Mouse (Mus musculus): Measurements from ENCODE around the gene Stk40. TPM values are rescaled to one million over a fixed set of nuclear protein-coding genes. Genes with fewer than 3 reads are reported as not detected.
A peak's percentile ranks its signal among the peaks of the same experiment; 100 is the strongest.

Gene Stk40
- polyA plus RNA-seq, 1 experiment from 2014 or later = 24.4 TPM

DNA sequence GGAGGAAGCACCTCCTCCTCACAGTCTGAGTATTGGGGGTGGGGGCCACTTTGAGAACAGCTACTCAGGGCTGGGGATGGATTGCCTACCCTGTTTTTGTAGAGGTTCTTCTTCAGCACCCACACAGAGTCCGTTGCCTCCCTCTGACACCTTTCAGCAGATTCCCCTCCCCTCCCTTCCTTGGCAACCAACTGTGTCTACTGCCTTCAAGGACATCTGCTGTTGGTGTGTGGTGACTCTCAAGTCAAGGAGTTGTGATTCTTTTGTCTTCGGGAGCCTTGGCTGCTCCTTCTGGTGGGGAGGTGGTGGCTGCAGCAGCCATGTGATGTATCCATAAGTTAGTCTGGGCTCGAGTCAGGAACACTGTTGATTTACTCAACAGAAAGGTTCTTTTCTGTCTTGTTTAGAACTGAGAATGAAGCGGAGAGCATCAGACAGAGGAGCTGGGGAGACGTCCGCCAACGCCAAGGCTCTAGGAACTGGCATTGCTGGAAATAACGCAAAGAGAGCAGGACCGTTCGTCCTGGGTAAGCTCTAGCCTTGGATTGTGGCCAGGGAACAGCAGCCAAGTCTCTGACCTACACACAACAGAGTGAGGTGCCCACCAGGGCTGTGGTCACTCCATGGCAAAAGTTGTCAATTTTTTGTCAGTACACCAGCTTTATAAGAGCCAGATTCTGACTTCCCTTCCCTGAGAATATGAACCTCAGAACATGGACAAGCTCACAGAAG, 19.7 kb downstream of the Stk40 start:
- peaks cover 13% of the 10 kb centered on the region for H3K36me3 ChIP-seq (ENCODE audit: control insufficient read depth, insufficient read depth, low read length)
- H3K9ac ChIP-seq (ENCODE audit: low read depth, low read length) = no peak overlapping the region
- 88% methylated on average over 10 of the region's 10 CpGs for WGBS
- no peak overlapping the region for H3K27ac ChIP-seq (ENCODE audit: low read depth, low read length)
- DNase-seq (ENCODE audit: low spot score) (no peak), ATAC-seq (replicated peaks; ENCODE audit: low FRiP score) (no peak)
- no peaks in the 10 kb centered on the region for H3K4me1 ChIP-seq (replicated peaks; ENCODE audit: control insufficient read depth, insufficient read depth, low read length)
- H3K27me3 ChIP-seq (replicated peaks; ENCODE audit: control insufficient read depth, insufficient read depth, low read length) = no peaks in the 10 kb centered on the region
- no peaks in the 10 kb centered on the region for H3K9me3 ChIP-seq (ENCODE audit: control insufficient read depth, low read length)
- H3K4me2 ChIP-seq = no peak overlapping the region
- no peak overlapping the region for H3K4me3 ChIP-seq (ENCODE audit: low read depth, low read length)

GRCm38 (mm10) chr4:126130502-126130901, 26.7 kb downstream of the Stk40 start:
- ATAC-seq (replicated peaks; ENCODE audit: low FRiP score) (no peak), DNase-seq (ENCODE audit: low spot score) (no peak)
- Histone ChIP-seq H3K27ac (ENCODE audit: low read depth, low read length) (peak overlapping the region; percentile 64; the same call in 1 of the 2 replicates), H3K27me3 (replicated peaks; ENCODE audit: control insufficient read depth, insufficient read depth, low read length) (no peaks in the 10 kb centered on the region), H3K4me1 (replicated peaks; ENCODE audit: control insufficient read depth, insufficient read depth, low read length) (peaks cover 5% of the 10 kb centered on the region; the same call in 1 of the 2 replicates), H3K9me3 (ENCODE audit: control insufficient read depth, low read length) (no peaks in the 10 kb centered on the region), H3K36me3 (ENCODE audit: control insufficient read depth, insufficient read depth, low read length) (peaks cover 8% of the 10 kb centered on the region; the same call in 1 of the 2 replicates), H3K9ac (ENCODE audit: low read depth, low read length) (no peak overlapping the region), H3K4me2 (no peak overlapping the region), H3K4me3 (ENCODE audit: low read depth, low read length) (no peak overlapping the region)
- WGBS = 69% methylated on average over 11 of the region's 11 CpGs

- no peak overlapping the region for H3K9ac ChIP-seq (ENCODE audit: low read depth, low read length)
- no peak for DNase-seq (ENCODE audit: low spot score)
- no peak overlapping the region for H3K4me2 ChIP-seq
- peaks cover 5% of the 10 kb centered on the region; the same call in 1 of the 2 replicates for H3K4me1 ChIP-seq (replicated peaks; ENCODE audit: control insufficient read depth, insufficient read depth, low read length)
- H3K27me3 ChIP-seq (replicated peaks; ENCODE audit: control insufficient read depth, insufficient read depth, low read length) = no peaks in the 10 kb centered on the region
- H3K9me3 ChIP-seq (ENCODE audit: control insufficient read depth, low read length) = no peaks in the 10 kb centered on the region
- no peak overlapping the region for H3K27ac ChIP-seq (ENCODE audit: low read depth, low read length)
- WGBS = 62% methylated on average over 10 of the region's 10 CpGs
- ATAC-seq (replicated peaks; ENCODE audit: low FRiP score) = no peak
- no peak overlapping the region for H3K4me3 ChIP-seq (ENCODE audit: low read depth, low read length)
- H3K36me3 ChIP-seq (ENCODE audit: control insufficient read depth, insufficient read depth, low read length) = peaks cover 3% of the 10 kb centered on the region; the same call in 1 of the 2 replicates
Observed at GRCm38 (mm10) chr4:126131290-126132121, 27.7 kb downstream of the Stk40 start.

DNA sequence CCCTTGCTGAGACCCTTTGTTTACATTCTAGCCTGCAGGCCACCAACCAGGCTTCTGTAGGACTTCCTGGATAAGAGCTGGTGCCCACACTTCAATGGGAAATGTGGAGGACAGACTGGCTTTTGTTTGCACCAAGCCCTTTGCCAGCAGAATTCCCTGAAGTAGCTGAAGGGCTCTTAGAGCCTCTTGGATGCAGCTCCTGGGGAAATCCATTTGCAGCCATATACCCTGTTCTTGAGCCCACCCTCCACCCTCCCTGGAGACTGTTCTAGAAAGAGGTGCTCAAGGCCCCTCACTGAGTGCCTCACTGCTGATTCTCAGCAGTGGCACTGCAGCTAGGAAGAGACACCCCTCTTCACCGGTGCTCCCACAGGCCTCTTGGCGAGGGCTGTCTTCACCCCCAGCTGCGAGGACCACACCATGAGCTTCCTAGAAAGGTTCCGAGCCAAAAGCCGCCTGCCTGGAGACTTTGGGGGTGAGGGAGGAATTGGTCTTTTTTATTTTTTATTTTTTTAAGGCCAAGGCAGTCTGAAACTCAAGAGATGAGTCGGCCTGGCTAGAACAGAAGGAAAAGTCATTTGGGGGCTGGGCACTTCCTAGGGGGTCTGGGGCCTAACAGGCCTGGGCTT, 29.0 kb downstream of the Stk40 start:
- Histone ChIP-seq H3K27me3 (replicated peaks; ENCODE audit: control insufficient read depth, insufficient read depth, low read length) (no peaks in the 10 kb centered on the region), H3K4me2 (no peak overlapping the region), H3K9me3 (ENCODE audit: control insufficient read depth, low read length) (no peaks in the 10 kb centered on the region), H3K4me3 (ENCODE audit: low read depth, low read length) (no peak overlapping the region), H3K27ac (ENCODE audit: low read depth, low read length) (no peak overlapping the region), H3K36me3 (ENCODE audit: control insufficient read depth, insufficient read depth, low read length) (peaks cover 6% of the 10 kb centered on the region), H3K4me1 (replicated peaks; ENCODE audit: control insufficient read depth, insufficient read depth, low read length) (peaks cover 5% of the 10 kb centered on the region; the same call in 1 of the 2 replicates), H3K9ac (ENCODE audit: low read depth, low read length) (no peak overlapping the region)
- DNase-seq (ENCODE audit: low spot score) = no peak
- no peak for ATAC-seq (replicated peaks; ENCODE audit: low FRiP score)
- WGBS = 85% methylated on average over 6 of the region's 6 CpGs

- peaks cover 10% of the 10 kb centered on the region for H3K36me3 ChIP-seq (ENCODE audit: control insufficient read depth, insufficient read depth, low read length)
Observed at GRCm38 (mm10) chr4:126134236-126134635, 30.5 kb downstream of the Stk40 start.

DNA sequence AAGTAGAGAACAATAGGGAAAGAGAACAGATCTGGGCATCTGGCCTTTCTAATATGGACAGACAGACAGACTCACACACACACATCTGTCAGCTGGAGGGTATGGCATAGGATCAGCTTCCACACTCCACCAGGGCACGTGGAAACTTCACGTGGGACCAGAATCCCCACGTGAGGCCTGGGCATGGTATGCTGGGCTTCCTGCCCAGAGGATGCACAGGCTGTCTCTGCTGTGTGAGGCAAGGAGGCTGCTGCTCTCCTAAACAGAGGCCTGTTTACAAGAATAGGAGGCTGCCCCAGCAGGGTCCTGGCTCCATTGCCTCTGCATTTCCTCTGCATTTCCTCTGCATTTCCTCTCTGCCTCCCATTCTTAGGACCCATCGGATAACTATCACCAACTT, 30.9 kb downstream of the Stk40 start:
- no peak overlapping the region for H3K4me2 ChIP-seq
- no peak overlapping the region for H3K4me3 ChIP-seq (ENCODE audit: low read depth, low read length)
- no peaks in the 10 kb centered on the region for H3K27me3 ChIP-seq (replicated peaks; ENCODE audit: control insufficient read depth, insufficient read depth, low read length)
- 78% methylated on average over 4 of the region's 4 CpGs for WGBS
- H3K36me3 ChIP-seq (ENCODE audit: control insufficient read depth, insufficient read depth, low read length) = peaks cover 10% of the 10 kb centered on the region
- H3K4me1 ChIP-seq (replicated peaks; ENCODE audit: control insufficient read depth, insufficient read depth, low read length) = peaks cover 5% of the 10 kb centered on the region; the same call in 1 of the 2 replicates
- no peaks in the 10 kb centered on the region for H3K9me3 ChIP-seq (ENCODE audit: control insufficient read depth, low read length)
- H3K27ac ChIP-seq (ENCODE audit: low read depth, low read length) = no peak overlapping the region
- no peak for ATAC-seq (replicated peaks; ENCODE audit: low FRiP score)
- no peak for DNase-seq (ENCODE audit: low spot score)
- no peak overlapping the region for H3K9ac ChIP-seq (ENCODE audit: low read depth, low read length)

More at GRCm38 (mm10) chr4:126134236-126134635, 30.5 kb downstream of the Stk40 start:
- 98% methylated on average over 4 of the region's 4 CpGs for WGBS
- ATAC-seq (replicated peaks; ENCODE audit: low FRiP score) (no peak), DNase-seq (ENCODE audit: low spot score) (no peak)
- no peaks in the 10 kb centered on the region for H3K9me3 ChIP-seq (ENCODE audit: control insufficient read depth, low read length)
- no peak overlapping the region for H3K4me2 ChIP-seq
- H3K27ac ChIP-seq (ENCODE audit: low read depth, low read length) = no peak overlapping the region
- peaks cover 5% of the 10 kb centered on the region; the same call in 1 of the 2 replicates for H3K4me1 ChIP-seq (replicated peaks; ENCODE audit: control insufficient read depth, insufficient read depth, low read length)
- H3K9ac ChIP-seq (ENCODE audit: low read depth, low read length) = no peak overlapping the region
- no peaks in the 10 kb centered on the region for H3K27me3 ChIP-seq (replicated peaks; ENCODE audit: control insufficient read depth, insufficient read depth, low read length)
- H3K4me3 ChIP-seq (ENCODE audit: low read depth, low read length) = no peak overlapping the region

DNA sequence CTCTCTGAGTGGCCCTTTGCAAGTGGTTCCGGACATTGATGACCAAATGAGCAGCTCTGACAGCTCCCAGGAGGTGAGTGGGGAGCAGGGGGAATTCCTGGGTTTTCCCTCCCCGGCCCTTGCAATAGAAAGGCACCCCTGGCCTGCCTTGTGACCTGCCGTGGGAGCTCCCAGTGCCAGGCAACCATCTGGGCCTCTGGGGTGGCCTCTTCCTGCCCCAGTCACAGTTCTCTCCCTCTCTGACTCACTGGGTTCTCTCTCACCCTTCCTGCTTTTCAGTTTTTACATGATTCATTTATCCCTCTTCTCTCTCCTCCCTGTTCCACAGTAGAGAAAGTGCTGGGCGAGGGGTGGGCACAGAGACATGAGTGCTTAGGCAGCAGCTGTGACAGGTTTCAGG, 34.0 kb downstream of the Stk40 start:
- H3K9ac ChIP-seq (ENCODE audit: low read depth, low read length) = no peak overlapping the region
- no peaks in the 10 kb centered on the region for H3K9me3 ChIP-seq (ENCODE audit: control insufficient read depth, low read length)
- peaks cover 6% of the 10 kb centered on the region; the same call in 1 of the 2 replicates for H3K4me1 ChIP-seq (replicated peaks; ENCODE audit: control insufficient read depth, insufficient read depth, low read length)
- no peak overlapping the region for H3K4me2 ChIP-seq
- no peak overlapping the region for H3K27ac ChIP-seq (ENCODE audit: low read depth, low read length)
- peaks cover 10% of the 10 kb centered on the region for H3K36me3 ChIP-seq (ENCODE audit: control insufficient read depth, insufficient read depth, low read length)
- DNase-seq (ENCODE audit: low spot score) (no peak), ATAC-seq (replicated peaks; ENCODE audit: low FRiP score) (no peak)
- 82% methylated on average over 4 of the region's 4 CpGs for WGBS
- H3K4me3 ChIP-seq (ENCODE audit: low read depth, low read length) = no peak overlapping the region
- H3K27me3 ChIP-seq (replicated peaks; ENCODE audit: control insufficient read depth, insufficient read depth, low read length) = no peaks in the 10 kb centered on the region

DNA sequence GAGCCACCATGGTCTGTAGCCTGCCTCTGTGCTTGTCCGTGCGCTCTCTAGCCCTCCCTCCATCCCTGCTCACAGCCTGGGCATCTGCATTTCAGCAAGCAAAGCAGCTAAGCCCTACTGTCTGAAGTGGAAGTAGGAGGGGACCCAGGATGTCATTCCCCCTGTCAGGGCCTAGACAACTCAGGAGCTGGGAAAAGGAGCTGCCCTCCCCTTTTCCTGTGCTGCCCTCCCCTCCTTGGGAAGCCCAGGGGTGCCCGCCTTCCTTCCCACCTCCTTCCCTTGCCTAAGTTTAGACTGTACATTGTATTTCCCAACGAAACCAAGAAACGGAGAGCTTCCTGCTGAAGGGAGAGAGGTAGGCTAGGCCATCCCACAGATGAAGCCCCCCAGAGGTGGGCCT, 37.3 kb downstream of the Stk40 start:
- Histone ChIP-seq H3K9ac (ENCODE audit: low read depth, low read length) (no peak overlapping the region), H3K4me2 (no peak overlapping the region), H3K4me3 (ENCODE audit: low read depth, low read length) (no peak overlapping the region), H3K36me3 (ENCODE audit: control insufficient read depth, insufficient read depth, low read length) (peaks cover 10% of the 10 kb centered on the region), H3K4me1 (replicated peaks; ENCODE audit: control insufficient read depth, insufficient read depth, low read length) (peaks cover 5% of the 10 kb centered on the region; the same call in 1 of the 2 replicates), H3K27ac (ENCODE audit: low read depth, low read length) (no peak overlapping the region), H3K27me3 (replicated peaks; ENCODE audit: control insufficient read depth, insufficient read depth, low read length) (no peaks in the 10 kb centered on the region), H3K9me3 (ENCODE audit: control insufficient read depth, low read length) (no peaks in the 10 kb centered on the region)
- ATAC-seq (replicated peaks; ENCODE audit: low FRiP score) = 0 out of 2 replicates have a peak, but pooled peaks have one; percentile 15
- no peak for DNase-seq (ENCODE audit: low spot score)
- 64% methylated on average over 5 of the region's 5 CpGs for WGBS
